Mouse (Mus musculus): ENCODE measurements around the gene Itga5. TPM values are rescaled to one million over a fixed set of nuclear protein-coding genes. Genes with fewer than 3 reads are reported as not detected.
A peak's percentile ranks its signal among the peaks of the same experiment; 100 is the strongest.
"Not testable (repeated sequence)": the region's sequence is repeated elsewhere in the genome, so short reads cannot be mapped to it uniquely, and the experiment has no call there.

The Itga5 gene
- 7.7 and 8.1 TPM in 2 replicates for polyA plus RNA-seq (2014; fragmentation: Nextera tagmentation; extraction: Ambion mirVana)

DNA sequence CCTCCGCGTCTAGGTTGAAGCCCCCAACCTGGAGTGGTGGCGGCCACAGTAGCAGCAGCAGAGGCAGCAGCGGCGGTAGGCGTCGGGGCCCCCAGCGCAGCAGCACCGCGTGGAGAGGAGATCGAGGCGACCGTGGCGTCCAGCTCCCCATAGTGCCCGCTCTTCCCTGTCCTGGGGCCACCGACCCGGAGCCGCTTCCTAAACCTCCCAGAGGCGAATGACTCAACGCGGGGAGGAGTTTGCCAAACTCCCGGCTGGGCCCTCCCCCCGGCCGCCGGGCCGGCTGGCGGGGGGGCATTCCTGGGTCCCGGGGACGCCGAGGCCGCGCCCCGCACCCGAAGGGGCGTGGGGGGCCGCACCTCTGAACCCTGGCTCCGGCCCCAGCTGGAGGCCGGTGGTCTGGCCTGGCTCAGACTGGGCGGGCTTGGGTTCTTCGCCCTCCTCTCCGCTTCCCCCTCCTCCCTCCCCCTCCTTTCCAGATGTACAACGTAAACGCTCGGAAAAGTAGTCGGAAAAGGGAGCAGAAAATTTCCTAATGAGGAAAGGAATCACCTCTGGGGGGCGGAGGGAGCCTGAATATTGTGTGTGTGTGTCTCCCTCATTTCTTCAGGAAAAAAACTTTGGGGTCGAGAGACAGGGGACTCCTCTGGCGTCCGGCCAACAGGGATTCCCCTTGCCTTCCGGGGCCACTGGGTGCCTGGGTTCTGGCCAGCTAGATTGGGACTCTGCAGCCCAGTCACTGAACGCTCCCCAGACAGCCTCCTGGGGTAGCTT lies at the start of gene Itga5:
Gene Itga5, minus strand, starts transcription at position 388 of the 774 bp plus-strand sequence.
- under 1% methylated on average over 51 of the region's 51 CpGs for WGBS
- Histone ChIP-seq H3K9me3 (ENCODE audit: control insufficient read depth, low read length) (no peaks in the 10 kb centered on the region), H3K4me2 (replicated peaks) (peak within 1 kb of the TSS; percentile 87), H3K36me3 (replicated peaks; ENCODE audit: control insufficient read depth, insufficient read depth) (no peaks in the 10 kb centered on the region), H3K4me3 (replicated peaks; ENCODE audit: low read length) (peak within 1 kb of the TSS; percentile 43), H3K27me3 (ENCODE audit: control insufficient read depth, insufficient read depth, low read length) (peaks cover 8% of the 10 kb centered on the region), H3K4me1 (replicated peaks; ENCODE audit: control insufficient read depth, insufficient read depth, low read length) (peaks cover 11% of the 10 kb centered on the region), H3K27ac (no peak within 1 kb of the TSS), H3K9ac (peak within 1 kb of the TSS; percentile 57)
- no peak for DNase-seq (ENCODE audit: low spot score)
- peak; percentile 71 for ATAC-seq (ENCODE audit: low FRiP score)

DNA sequence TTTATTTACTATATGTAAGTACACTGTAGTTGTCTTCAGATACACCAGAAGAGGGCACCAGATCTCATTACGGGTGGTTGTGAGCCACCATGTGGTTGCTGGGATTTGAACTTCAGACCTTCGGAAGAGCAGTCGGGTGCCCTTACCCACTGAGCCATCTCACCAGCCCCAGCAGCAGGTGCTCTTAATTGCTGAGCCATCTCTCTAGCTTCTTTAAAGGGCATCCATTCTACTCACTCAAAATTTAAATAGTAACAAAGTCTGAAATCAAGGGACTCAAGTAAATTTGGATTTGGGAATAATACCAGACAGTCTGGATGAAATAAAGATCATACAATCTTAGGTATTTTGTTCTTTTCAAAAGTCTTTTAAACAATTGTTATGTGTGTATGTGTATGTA lies 39.0 kb upstream of the Itga5 start:
- 87% methylated on average over 2 of the region's 3 CpGs for WGBS
- H3K4me3 ChIP-seq (replicated peaks; ENCODE audit: low read length); ATAC-seq (ENCODE audit: low FRiP score): not testable (repeated sequence)

DNA sequence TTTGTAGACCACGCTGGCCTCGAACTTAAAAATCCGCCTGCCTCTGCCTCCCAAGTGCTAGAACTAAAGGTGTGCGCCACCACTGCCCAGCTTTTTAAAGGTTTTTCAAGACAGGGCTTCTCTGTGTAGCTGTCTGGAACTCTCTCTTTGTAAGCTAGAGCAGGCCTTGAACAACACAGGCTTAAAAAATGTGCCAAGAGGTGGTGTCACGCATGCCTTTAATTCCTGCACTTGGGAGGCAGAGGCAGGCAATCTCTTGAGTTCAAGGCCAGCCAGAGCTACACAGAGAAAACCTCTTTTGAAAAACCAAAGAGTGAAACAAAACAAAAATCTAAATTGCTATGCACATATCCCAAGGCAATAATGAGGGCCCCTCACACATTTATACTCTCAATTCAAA lies 34.8 kb upstream of the Itga5 start:
- Histone ChIP-seq H3K9me3 (ENCODE audit: control insufficient read depth, low read length) (no peaks in the 10 kb centered on the region), H3K27ac (no peak overlapping the region), H3K9ac (no peak overlapping the region), H3K4me2 (replicated peaks) (no peak overlapping the region), H3K27me3 (ENCODE audit: control insufficient read depth, insufficient read depth, low read length) (no peaks in the 10 kb centered on the region), H3K4me3 (replicated peaks; ENCODE audit: low read length) (no peak overlapping the region), H3K4me1 (replicated peaks; ENCODE audit: control insufficient read depth, insufficient read depth, low read length) (no peaks in the 10 kb centered on the region), H3K36me3 (replicated peaks; ENCODE audit: control insufficient read depth, insufficient read depth) (no peaks in the 10 kb centered on the region)
- DNase-seq (ENCODE audit: low spot score) (no peak), ATAC-seq (ENCODE audit: low FRiP score) (no peak)
- 94% methylated on average over 5 of the region's 5 CpGs for WGBS

More for the DNA sequence above, 39.0 kb upstream of the Itga5 start:
- H3K27me3 ChIP-seq (ENCODE audit: control insufficient read depth, insufficient read depth, low read length); H3K36me3 ChIP-seq (replicated peaks; ENCODE audit: control insufficient read depth, insufficient read depth); H3K9me3 ChIP-seq (ENCODE audit: control insufficient read depth, low read length); H3K4me1 ChIP-seq (replicated peaks; ENCODE audit: control insufficient read depth, insufficient read depth, low read length); DNase-seq (ENCODE audit: low spot score); H3K4me2 ChIP-seq (replicated peaks); H3K27ac ChIP-seq; H3K9ac ChIP-seq: not testable (repeated sequence)

- Histone ChIP-seq H3K27ac (no peak overlapping the region), H3K4me2 (replicated peaks) (no peak overlapping the region), H3K36me3 (replicated peaks; ENCODE audit: control insufficient read depth, insufficient read depth) (no peaks in the 10 kb centered on the region), H3K4me1 (replicated peaks; ENCODE audit: control insufficient read depth, insufficient read depth, low read length) (no peaks in the 10 kb centered on the region), H3K9me3 (ENCODE audit: control insufficient read depth, low read length) (no peaks in the 10 kb centered on the region), H3K9ac (no peak overlapping the region), H3K27me3 (ENCODE audit: control insufficient read depth, insufficient read depth, low read length) (no peaks in the 10 kb centered on the region), H3K4me3 (replicated peaks; ENCODE audit: low read length) (no peak overlapping the region)
- ATAC-seq (ENCODE audit: low FRiP score) (no peak), DNase-seq (ENCODE audit: low spot score) (no peak)
Measured at GRCm38 (mm10) chr15:103393577-103393976, 27.0 kb upstream of the Itga5 start.

DNA sequence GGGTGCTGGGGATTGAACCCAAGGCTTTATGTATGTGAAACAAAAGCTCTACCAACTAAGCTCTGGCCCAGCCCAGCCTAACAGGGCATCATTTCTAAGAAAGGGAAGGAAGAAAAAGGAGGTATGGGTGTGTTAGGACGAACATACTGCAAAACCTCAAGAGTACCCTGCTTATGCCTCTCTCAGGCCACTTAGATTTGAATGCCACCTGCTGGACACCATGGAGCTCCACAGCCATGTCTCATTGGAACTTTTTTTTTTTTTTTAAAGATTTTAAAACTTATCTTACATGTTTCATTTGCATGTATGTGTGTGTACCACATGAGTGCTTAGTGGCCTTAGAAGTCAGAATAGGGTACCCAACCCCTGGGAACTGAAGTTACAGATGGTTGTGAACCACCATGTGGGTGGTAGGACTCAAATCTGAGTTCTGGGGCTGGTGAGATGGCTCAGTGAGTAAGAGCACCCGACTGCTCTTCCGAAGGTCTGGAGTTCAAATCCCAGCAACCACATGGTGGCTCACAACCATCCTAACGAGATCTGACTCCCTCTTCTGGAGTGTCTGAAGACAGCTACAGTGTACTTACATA lies 22.1 kb upstream of the Itga5 start:
- H3K27me3 ChIP-seq (ENCODE audit: control insufficient read depth, insufficient read depth, low read length): no peaks in the 10 kb centered on the region
- no peaks in the 10 kb centered on the region for H3K4me1 ChIP-seq (replicated peaks; ENCODE audit: control insufficient read depth, insufficient read depth, low read length)
- ATAC-seq (ENCODE audit: low FRiP score) (no peak), DNase-seq (ENCODE audit: low spot score) (no peak)
- H3K4me2 ChIP-seq (replicated peaks): no peak overlapping the region
- H3K9ac ChIP-seq: no peak overlapping the region
- H3K27ac ChIP-seq: no peak overlapping the region
- no peak overlapping the region for H3K4me3 ChIP-seq (replicated peaks; ENCODE audit: low read length)
- 58% methylated on average over 4 of the region's 4 CpGs for WGBS
- no peaks in the 10 kb centered on the region for H3K36me3 ChIP-seq (replicated peaks; ENCODE audit: control insufficient read depth, insufficient read depth)
- H3K9me3 ChIP-seq (ENCODE audit: control insufficient read depth, low read length): no peaks in the 10 kb centered on the region

DNA sequence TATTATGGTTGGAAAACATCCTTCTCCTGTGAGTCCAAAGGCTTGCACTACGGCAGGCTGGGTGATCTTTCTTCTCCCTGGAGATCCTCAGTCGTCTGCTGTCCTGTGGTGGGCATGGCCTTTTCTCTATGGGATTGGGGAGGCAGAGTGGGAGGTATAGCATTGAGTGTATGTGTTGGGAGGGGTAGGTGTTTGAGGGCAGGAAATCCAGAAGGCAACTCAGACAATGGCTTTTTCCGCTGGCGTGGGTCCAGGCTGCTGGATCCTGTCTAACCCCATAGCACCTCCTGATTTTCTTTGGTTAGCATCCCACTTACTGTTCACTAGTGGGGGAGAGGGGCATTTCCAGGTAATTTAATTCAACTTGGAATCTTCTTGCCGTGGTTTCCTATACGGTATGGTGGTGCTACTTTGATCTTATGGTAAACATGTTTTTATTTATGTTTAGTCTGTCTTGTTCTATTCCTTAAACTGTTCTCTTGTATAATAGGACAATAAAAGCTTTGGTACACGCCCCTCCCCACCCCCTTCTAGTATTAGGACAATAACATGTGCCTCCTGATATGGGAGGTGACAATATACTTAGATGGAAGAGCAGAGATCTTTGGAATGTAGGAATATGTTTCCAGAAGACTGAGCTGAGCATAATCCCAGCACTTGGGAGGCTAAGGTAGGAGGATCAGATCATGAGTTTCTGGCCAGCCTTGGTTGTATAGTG lies 17.4 kb upstream of the Itga5 start:
- H3K9me3 ChIP-seq (ENCODE audit: control insufficient read depth, low read length): no peaks in the 10 kb centered on the region
- no peak overlapping the region for H3K4me3 ChIP-seq (replicated peaks; ENCODE audit: low read length)
- H3K36me3 ChIP-seq (replicated peaks; ENCODE audit: control insufficient read depth, insufficient read depth): no peaks in the 10 kb centered on the region
- DNase-seq (ENCODE audit: low spot score) (no peak), ATAC-seq (ENCODE audit: low FRiP score) (no peak)
- H3K27ac ChIP-seq: no peak overlapping the region
- H3K4me1 ChIP-seq (replicated peaks; ENCODE audit: control insufficient read depth, insufficient read depth, low read length): no peaks in the 10 kb centered on the region
- no peak overlapping the region for H3K4me2 ChIP-seq (replicated peaks)
- no peaks in the 10 kb centered on the region for H3K27me3 ChIP-seq (ENCODE audit: control insufficient read depth, insufficient read depth, low read length)
- WGBS: 72% methylated on average over 7 of the region's 7 CpGs
- no peak overlapping the region for H3K9ac ChIP-seq

- H3K4me1 ChIP-seq (replicated peaks; ENCODE audit: control insufficient read depth, insufficient read depth, low read length): no peaks in the 10 kb centered on the region
- ATAC-seq (ENCODE audit: low FRiP score): no peak
- WGBS: 29% methylated on average over 5 of the region's 5 CpGs
- H3K4me2 ChIP-seq (replicated peaks): no peak overlapping the region
- H3K9me3 ChIP-seq (ENCODE audit: control insufficient read depth, low read length): no peaks in the 10 kb centered on the region
- H3K36me3 ChIP-seq (replicated peaks; ENCODE audit: control insufficient read depth, insufficient read depth): no peaks in the 10 kb centered on the region
- H3K4me3 ChIP-seq (replicated peaks; ENCODE audit: low read length): no peak overlapping the region
- no peaks in the 10 kb centered on the region for H3K27me3 ChIP-seq (ENCODE audit: control insufficient read depth, insufficient read depth, low read length)
- H3K27ac ChIP-seq: no peak overlapping the region
- no peak for DNase-seq (ENCODE audit: low spot score)
- H3K9ac ChIP-seq: no peak overlapping the region
Measured at GRCm38 (mm10) chr15:103382795-103383406, 16.3 kb upstream of the Itga5 start.

DNA sequence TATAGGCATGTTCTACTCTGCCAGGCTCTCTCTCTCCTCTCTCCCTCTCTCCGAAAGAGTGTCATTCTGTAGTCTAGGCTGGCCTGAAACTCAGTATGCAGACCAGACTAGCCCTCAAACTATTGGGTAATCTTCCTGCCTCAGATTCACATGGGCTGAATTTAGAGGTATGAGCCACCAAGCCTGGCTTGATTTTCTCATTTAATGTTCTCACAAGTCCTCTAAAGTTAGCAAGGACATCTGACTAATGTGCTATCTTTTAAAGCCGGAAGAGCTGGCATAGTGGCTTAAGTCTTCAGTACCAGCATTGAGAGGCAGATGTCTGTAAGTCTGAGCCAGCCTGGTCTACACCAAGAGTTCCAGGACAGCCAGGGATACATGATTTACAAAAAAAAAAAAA lies 15.5 kb upstream of the Itga5 start:
- DNase-seq (ENCODE audit: low spot score) (no peak), ATAC-seq (ENCODE audit: low FRiP score) (no peak)
- Histone ChIP-seq H3K36me3 (replicated peaks; ENCODE audit: control insufficient read depth, insufficient read depth) (no peaks in the 10 kb centered on the region), H3K4me1 (replicated peaks; ENCODE audit: control insufficient read depth, insufficient read depth, low read length) (no peaks in the 10 kb centered on the region), H3K4me2 (replicated peaks) (no peak overlapping the region), H3K9me3 (ENCODE audit: control insufficient read depth, low read length) (no peaks in the 10 kb centered on the region), H3K4me3 (replicated peaks; ENCODE audit: low read length) (no peak overlapping the region), H3K27ac (no peak overlapping the region), H3K27me3 (ENCODE audit: control insufficient read depth, insufficient read depth, low read length) (no peaks in the 10 kb centered on the region), H3K9ac (no peak overlapping the region)
- WGBS: 95% methylated on average over 2 of the region's 2 CpGs

GRCm38 (mm10) chr15:103378665-103379356 lies 12.2 kb upstream of the Itga5 start:
- H3K27ac ChIP-seq: no peak overlapping the region
- WGBS: 50% methylated on average over 3 of the region's 3 CpGs
- no peak overlapping the region for H3K4me3 ChIP-seq (replicated peaks; ENCODE audit: low read length)
- no peak overlapping the region for H3K9ac ChIP-seq
- ATAC-seq (ENCODE audit: low FRiP score) (no peak), DNase-seq (ENCODE audit: low spot score) (no peak)
- no peaks in the 10 kb centered on the region for H3K9me3 ChIP-seq (ENCODE audit: control insufficient read depth, low read length)
- no peak overlapping the region for H3K4me2 ChIP-seq (replicated peaks)
- no peaks in the 10 kb centered on the region for H3K4me1 ChIP-seq (replicated peaks; ENCODE audit: control insufficient read depth, insufficient read depth, low read length)
- H3K27me3 ChIP-seq (ENCODE audit: control insufficient read depth, insufficient read depth, low read length): no peaks in the 10 kb centered on the region
- H3K36me3 ChIP-seq (replicated peaks; ENCODE audit: control insufficient read depth, insufficient read depth): no peaks in the 10 kb centered on the region

Data from hindbrain, embryonic 14.5 days (tissue).